Mouse (Mus musculus): ENCODE measurements around the gene Slc25a26.
A peak's percentile ranks its signal among the peaks of the same experiment; 100 is the strongest.

Gene Slc25a26

GRCm38 (mm10) chr6:94599016-94599415 lies 98.9 kb downstream of the Slc25a26 start:
- no peak for DNase-seq (ENCODE audit: low read depth, low spot score)

GRCm38 (mm10) chr6:94601101-94601500 lies 101.0 kb downstream of the Slc25a26 start:
- DNase-seq (ENCODE audit: low read depth, low spot score), result no peak

- no peak for DNase-seq (ENCODE audit: low read depth, low spot score)
These were observed 101.7 kb downstream of the Slc25a26 start for GRCm38 (mm10) chr6:94601811-94602210.

GRCm38 (mm10) chr6:94604072-94604471 lies 103.9 kb downstream of the Slc25a26 start:
- no peak for DNase-seq (ENCODE audit: low read depth, low spot score)

GRCm38 (mm10) chr6:94604546-94604945 lies 104.4 kb downstream of the Slc25a26 start:
- no peak for DNase-seq (ENCODE audit: low read depth, low spot score)

GRCm38 (mm10) chr6:94613235-94613895 lies 113.2 kb downstream of the Slc25a26 start:
- DNase-seq (ENCODE audit: low read depth, low spot score), result no peak

- DNase-seq (ENCODE audit: low read depth, low spot score), result no peak
These were observed 114.2 kb downstream of the Slc25a26 start for GRCm38 (mm10) chr6:94614346-94614745.

- DNase-seq (ENCODE audit: low read depth, low spot score), result no peak
These were observed 115.8 kb downstream of the Slc25a26 start for GRCm38 (mm10) chr6:94615936-94616335.

- no peak for DNase-seq (ENCODE audit: low read depth, low spot score)
These were observed 118.5 kb downstream of the Slc25a26 start for GRCm38 (mm10) chr6:94618671-94619070.

- DNase-seq (ENCODE audit: low read depth, low spot score), result no peak
These were observed 120.2 kb downstream of the Slc25a26 start for GRCm38 (mm10) chr6:94620287-94620686.

GRCm38 (mm10) chr6:94620801-94621301 lies 120.7 kb downstream of the Slc25a26 start:
- DNase-seq (ENCODE audit: low read depth, low spot score), result no peak

GRCm38 (mm10) chr6:94622983-94623382 lies 122.9 kb downstream of the Slc25a26 start:
- DNase-seq (ENCODE audit: low read depth, low spot score), result peak; percentile 41

GRCm38 (mm10) chr6:94624543-94624942 lies 124.4 kb downstream of the Slc25a26 start:
- no peak for DNase-seq (ENCODE audit: low read depth, low spot score)

GRCm38 (mm10) chr6:94625896-94626295 lies 125.8 kb downstream of the Slc25a26 start:
- DNase-seq (ENCODE audit: low read depth, low spot score), result no peak

- DNase-seq (ENCODE audit: low read depth, low spot score), result no peak
These were observed 126.7 kb downstream of the Slc25a26 start for GRCm38 (mm10) chr6:94626807-94627206.

- DNase-seq (ENCODE audit: low read depth, low spot score), result no peak
These were observed 127.8 kb downstream of the Slc25a26 start for GRCm38 (mm10) chr6:94627714-94628595.

GRCm38 (mm10) chr6:94628787-94629186 lies 128.7 kb downstream of the Slc25a26 start:
- no peak for DNase-seq (ENCODE audit: low read depth, low spot score)

- DNase-seq (ENCODE audit: low read depth, low spot score), result no peak
These were observed 131.1 kb downstream of the Slc25a26 start for GRCm38 (mm10) chr6:94631051-94631778.

GRCm38 (mm10) chr6:94631779-94632082 lies 131.6 kb downstream of the Slc25a26 start:
- DNase-seq (ENCODE audit: low read depth, low spot score), result no peak

GRCm38 (mm10) chr6:94634274-94634673 lies 134.1 kb downstream of the Slc25a26 start:
- no peak for DNase-seq (ENCODE audit: low read depth, low spot score)

GRCm38 (mm10) chr6:94634710-94635109 lies 134.6 kb downstream of the Slc25a26 start:
- DNase-seq (ENCODE audit: low read depth, low spot score), result no peak

- DNase-seq (ENCODE audit: low read depth, low spot score), result no peak
These were observed 135.2 kb downstream of the Slc25a26 start for GRCm38 (mm10) chr6:94635343-94635742.
